Mouse (Mus musculus) embryo, embryonic 10.5 days (tissue): ENCODE data around the gene Adamts2.

Source experiments
- DNase-seq: peaks from one replicate; pipeline ENCODE4 v3.0.0-alpha.2; 2015; ENCODE audit warnings: low spot score

Gene Adamts2

DNA sequence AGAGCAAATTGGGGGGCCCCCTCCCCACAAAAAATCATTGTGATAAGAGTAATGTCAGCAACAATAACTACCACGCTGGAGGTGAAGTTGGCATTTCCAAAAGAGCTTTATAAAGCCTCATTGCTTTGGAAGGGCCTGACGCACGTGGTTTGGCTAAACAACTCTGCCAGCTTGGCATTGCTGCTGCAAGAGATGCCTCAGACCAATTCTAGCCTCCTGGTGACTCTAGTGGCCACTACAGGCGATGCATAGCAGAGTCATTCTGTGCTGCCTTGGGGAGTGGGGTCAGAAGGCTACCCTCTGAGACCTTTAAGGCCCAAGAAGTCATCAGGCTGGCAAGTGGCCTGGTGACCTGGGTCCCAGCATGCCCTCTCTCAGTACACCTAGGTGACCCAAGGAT lies 132.2 kb downstream of the Adamts2 start:
- no peak for DNase-seq

DNA sequence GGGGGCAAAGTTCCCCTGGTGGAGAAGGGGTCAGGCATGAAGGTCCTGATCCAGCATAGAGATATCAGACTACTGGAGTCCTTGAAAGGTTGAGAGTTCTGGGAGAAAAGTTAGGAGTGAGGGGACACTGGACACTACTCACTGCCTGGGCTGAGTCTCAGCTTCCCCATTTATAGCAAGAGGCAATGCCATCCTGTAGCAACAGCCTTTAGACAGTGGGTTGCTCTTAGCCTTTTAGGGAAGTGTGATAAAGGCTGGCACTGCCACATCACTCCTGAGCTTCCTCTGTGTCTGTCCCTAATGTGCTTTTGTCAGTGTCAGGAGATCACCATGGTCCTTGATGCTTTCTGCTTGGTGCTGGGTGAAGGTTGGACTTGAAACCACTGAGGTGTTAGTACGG lies 134.7 kb downstream of the Adamts2 start:
- DNase-seq: no peak

DNA sequence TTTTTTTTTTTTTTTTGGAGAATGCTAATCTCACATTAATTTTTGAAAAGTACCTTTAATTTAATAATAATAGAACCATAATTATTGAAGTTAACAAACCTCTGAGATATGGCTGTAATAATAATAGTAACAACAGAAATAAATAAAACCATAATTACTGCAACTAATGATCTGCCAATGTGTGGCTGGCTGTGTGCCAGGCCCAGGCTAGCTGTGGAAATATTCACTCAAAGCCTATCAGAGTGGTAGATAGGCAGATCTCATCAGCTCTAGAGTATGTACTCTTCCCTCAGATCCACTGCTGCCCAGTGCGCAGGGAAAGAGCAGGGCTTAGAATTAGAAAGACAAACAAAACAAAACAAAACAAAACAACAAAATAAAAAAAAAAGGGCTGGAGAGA lies 136.6 kb downstream of the Adamts2 start:
- no peak for DNase-seq

DNA sequence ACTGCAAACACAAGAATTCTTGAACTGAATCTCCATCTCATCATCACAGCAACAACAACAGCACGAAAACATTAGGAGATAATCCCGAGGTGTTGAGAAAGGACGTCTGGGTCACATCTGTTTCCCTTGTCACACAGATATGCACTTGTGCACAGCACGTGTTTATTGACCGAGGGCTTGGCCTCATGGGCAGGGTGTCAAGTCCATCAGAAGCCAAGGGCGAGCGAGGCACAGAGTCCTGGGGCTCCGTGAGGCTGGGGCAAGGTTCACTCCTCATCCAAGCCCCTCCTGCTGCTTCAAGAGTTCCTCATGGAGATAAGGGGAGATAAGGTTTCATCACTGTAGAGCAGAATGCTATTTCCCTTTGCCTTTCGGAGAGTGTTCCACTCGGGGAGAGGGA lies 137.6 kb downstream of the Adamts2 start:
- peak; percentile 14 for DNase-seq

GRCm38 (mm10) chr11:50742146-50742545 lies 140.3 kb downstream of the Adamts2 start:
- no peak for DNase-seq

DNA sequence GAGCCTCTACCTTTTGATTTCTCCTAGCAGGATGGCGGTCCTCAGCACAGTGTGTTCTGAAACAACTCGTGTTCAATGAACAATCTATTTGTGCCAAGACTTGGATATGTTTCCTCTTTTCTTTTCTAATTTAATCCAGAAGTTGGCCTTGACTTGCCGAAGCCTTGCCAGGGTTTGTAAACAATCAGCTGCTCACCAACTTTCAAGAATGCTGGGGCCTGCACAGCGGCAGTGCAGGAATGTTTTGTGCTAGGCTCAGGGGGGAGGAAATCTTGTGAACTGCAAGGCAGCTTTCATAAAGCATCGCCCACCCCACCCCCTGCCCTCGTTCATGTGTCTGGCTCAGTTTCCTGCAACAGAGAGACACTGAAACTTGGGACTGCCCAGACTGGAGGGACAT lies 143.1 kb downstream of the Adamts2 start:
- DNase-seq: no peak

DNA sequence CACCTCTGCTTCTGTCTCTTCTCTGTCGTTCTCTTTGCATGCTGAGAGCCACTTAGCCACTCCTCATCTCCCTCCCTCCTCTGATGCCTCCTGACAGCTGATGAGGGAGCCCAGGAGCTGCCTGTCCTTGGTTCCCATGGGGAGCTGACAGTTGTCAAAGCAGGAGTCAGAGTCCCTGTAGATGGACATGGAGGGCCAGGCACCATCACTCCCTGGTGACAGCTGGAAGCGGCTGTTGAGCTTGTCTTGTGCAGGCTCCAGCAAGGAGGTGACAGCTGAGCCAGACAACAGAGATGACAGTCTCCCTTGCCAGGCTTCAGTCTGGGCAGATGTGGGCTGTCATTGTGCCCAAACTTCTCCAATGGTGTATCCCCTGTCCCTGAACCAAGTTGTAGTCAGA lies 144.6 kb downstream of the Adamts2 start:
- DNase-seq: no peak

DNA sequence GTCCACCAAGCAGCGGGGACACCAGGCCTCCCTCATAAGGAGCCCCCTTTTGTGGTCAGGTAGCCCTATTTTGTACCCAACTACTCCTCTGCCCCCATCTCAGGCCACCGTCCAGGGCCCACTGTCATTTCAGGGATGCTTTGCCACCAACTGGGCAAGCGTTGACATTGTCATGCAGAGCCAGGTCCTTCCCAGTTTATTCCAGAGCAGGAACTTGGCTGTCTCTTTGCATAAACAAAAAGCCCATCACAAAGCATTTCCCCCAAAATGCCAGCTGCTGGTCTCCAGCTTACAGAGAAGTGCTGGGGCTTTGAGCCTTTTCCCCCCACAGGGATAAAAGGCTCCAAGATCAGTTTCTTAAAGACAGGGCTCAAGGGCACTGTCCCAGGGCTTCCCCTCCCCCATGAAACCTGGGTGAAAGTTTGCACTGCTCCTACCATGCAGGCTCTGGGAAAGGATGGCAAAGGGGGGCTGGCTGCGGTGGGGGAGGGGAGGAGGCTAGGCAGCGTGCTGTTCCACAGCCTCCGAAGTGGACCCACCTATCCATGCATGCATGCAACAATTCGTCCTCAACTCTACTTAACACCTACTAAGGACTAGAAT lies 149.2 kb downstream of the Adamts2 start:
- no peak for DNase-seq

GRCm38 (mm10) chr11:50757741-50758140 lies 155.9 kb downstream of the Adamts2 start:
- DNase-seq: peak; percentile 58

- no peak for DNase-seq
These were observed 164.6 kb downstream of the Adamts2 start for GRCm38 (mm10) chr11:50766461-50766860.

- peak; percentile 55 for DNase-seq
These were observed 165.2 kb downstream of the Adamts2 start for GRCm38 (mm10) chr11:50767039-50767438.

GRCm38 (mm10) chr11:50768995-50769749 lies 167.3 kb downstream of the Adamts2 start:
- peak; percentile 96 for DNase-seq

- no peak for DNase-seq
These were observed 169.1 kb downstream of the Adamts2 start for GRCm38 (mm10) chr11:50771006-50771405.

GRCm38 (mm10) chr11:50797674-50798073 lies 195.8 kb downstream of the Adamts2 start:
- no peak for DNase-seq

- DNase-seq: no peak
These were observed 197.0 kb downstream of the Adamts2 start for GRCm38 (mm10) chr11:50798836-50799235.

DNA sequence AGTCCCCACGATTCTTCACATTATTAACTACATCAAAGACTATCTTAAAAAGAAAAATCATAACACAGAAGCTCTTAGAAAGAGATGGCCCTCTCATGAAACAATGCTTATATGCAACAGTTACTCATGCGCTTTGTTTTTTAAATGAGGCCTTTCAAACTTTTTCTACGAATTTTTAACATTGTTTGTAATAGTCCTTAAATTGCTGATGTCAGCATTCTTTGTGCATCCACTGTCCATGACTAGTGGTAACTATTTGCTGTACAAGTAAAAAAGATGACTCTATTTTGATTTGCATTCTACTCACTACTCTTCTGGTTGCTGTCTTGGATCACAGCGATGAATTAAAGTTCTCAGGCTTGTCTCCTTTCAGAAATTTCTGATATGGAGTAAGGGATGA lies 212.3 kb downstream of the Adamts2 start:
- no peak for DNase-seq

DNA sequence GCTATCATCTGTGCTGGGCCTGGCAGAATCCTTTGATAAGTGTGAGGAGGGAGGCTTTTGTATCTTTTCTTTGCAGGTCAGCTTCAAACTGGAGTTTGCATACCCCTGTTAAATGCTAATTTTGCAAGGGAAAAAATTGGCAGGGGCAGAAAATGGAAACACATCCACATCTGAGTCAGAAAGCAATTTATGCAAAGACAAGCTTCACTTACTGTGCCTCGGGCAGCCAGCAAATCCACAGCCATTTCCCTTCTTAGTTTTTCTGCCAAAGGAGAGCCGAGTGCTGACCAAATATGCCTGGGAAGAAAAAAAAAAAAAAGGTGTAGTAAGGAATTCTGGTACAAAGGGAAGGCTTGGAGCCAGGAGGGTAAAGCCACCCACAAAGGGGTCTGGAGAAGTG lies 224.3 kb downstream of the Adamts2 start:
- DNase-seq: no peak

- DNase-seq: peak; percentile 94
These were observed 225.4 kb downstream of the Adamts2 start, which contains the start of gene Zfp354c for GRCm38 (mm10) chr11:50827010-50827953. TSS of gene Zfp354c (minus strand) at chr11:50827724.

DNA sequence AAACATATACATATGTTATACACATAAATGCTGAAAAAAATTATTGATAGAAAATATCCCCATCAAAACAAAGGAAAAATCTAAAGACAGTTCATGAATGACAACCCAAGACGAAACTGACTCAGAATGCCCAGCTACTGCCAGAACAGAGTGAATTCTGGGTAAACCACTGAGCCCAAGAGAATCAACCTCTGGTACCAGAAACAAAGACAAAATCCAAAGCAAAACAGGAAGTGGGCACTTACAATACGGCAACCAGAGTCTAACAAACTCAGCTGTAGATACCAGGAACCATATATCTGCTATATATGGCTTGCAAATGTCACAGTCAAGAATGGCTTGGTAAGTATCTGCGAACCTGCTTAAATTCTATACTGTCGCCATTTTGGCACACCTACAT lies 233.8 kb downstream of the Adamts2 start:
- no peak for DNase-seq

DNA sequence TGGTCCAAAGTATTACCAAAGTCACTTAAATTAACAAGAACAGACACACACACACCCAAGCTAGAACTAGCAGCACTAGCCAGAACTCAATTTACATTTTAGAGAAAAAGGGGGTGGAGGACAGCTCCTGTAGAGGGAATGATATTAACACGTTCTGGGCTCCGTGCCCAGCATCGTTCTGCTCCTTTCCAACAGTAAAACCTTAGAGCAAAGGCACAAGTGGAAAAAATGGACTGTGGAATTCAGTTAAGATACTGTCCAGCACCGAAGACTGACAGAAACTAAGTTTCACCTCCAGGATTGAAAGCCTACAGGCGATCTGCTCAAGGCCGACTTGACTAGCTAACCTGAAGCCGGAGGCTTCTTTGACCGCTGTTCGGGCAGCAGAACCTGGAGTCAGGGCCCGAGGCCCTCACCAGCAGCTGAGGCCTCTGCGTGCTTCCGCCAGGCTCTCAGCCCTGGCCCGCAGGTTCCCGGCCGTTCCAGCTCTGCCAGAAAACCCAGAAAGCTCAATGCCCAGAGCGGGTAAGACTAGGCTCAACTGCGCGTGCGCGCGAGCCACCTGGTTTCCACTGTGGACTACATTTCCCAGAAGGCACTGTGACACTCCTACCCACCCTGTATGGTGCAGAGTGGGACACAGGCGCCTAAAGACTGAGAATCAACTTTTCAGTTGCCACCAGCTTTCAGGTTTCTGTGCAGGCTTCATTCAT lies 239.3 kb downstream of the Adamts2 start, which contains the start of gene Zfp879:
Gene Zfp879 (minus strand): TSS at position 530 of the 713 bp plus-strand sequence.
- DNase-seq: peak; percentile 96

GRCm38 (mm10) chr11:50845951-50846350 lies 244.1 kb downstream of the Adamts2 start:
- no peak for DNase-seq

- peak; percentile 6 for DNase-seq
These were observed 245.2 kb downstream of the Adamts2 start for GRCm38 (mm10) chr11:50847047-50847446.
